Mouse (Mus musculus): ENCODE results near the gene Tubal3.

Gene Tubal3
- long read RNA-seq, experiment 1, result 0 reads
- long read RNA-seq, experiment 2, result 0 reads

- intact Hi-C loops (cut with DNase I), result no loop called here
Measured at GRCm38 (mm10) chr13:3917571-3918311, at the start of gene Tubal3, which contains the start of gene Net1. Tubal3 (plus strand) TSS chr13:3918274. Net1 (minus strand) TSS chr13:3918220.

- intact Hi-C loops (cut with DNase I), result loop anchor here (5.0 kb wide), 1 partner anchor 48 kb away; no protein-coding TSS in a partner anchor
Measured at GRCm38 (mm10) chr13:3869901-3870300, 48.2 kb upstream of the Tubal3 start.

- intact Hi-C loops (cut with DNase I), result no loop called here
Measured at GRCm38 (mm10) chr13:3872832-3873231, 45.2 kb upstream of the Tubal3 start.

- intact Hi-C loops (cut with DNase I), result no loop called here
Measured at GRCm38 (mm10) chr13:3876448-3876847, 41.6 kb upstream of the Tubal3 start.

- intact Hi-C loops (cut with DNase I), result no loop called here
Measured at GRCm38 (mm10) chr13:3877185-3877584, 40.9 kb upstream of the Tubal3 start.

- intact Hi-C loops (cut with DNase I), result no loop called here
Measured at GRCm38 (mm10) chr13:3877679-3878220, 40.3 kb upstream of the Tubal3 start.

GRCm38 (mm10) chr13:3886663-3887062 lies 31.4 kb upstream of the Tubal3 start:
- intact Hi-C loops (cut with DNase I), result no loop called here

- intact Hi-C loops (cut with DNase I), result no loop called here
Measured at GRCm38 (mm10) chr13:3889111-3889510, 29.0 kb upstream of the Tubal3 start.

- intact Hi-C loops (cut with DNase I), result loop anchor here (5.0 to 10.0 kb wide), 2 partner anchors 115 to 143 kb away; no protein-coding TSS in a partner anchor
Measured at GRCm38 (mm10) chr13:3890061-3890460, 28.0 kb upstream of the Tubal3 start.

GRCm38 (mm10) chr13:3891479-3892087 lies 26.5 kb upstream of the Tubal3 start:
- intact Hi-C loops (cut with DNase I), result loop anchor here (5.0 to 10.0 kb wide), 2 partner anchors 117 to 144 kb away; no protein-coding TSS in a partner anchor

- intact Hi-C loops (cut with DNase I), result loop anchor here (5.0 to 10.0 kb wide), 2 partner anchors 118 to 145 kb away; no protein-coding TSS in a partner anchor
Measured at GRCm38 (mm10) chr13:3892601-3893000, 25.5 kb upstream of the Tubal3 start.

- intact Hi-C loops (cut with DNase I), result loop anchor here (5.0 to 10.0 kb wide), 2 partner anchors 118 to 146 kb away; no protein-coding TSS in a partner anchor
Measured at GRCm38 (mm10) chr13:3893126-3893734, 24.8 kb upstream of the Tubal3 start.

GRCm38 (mm10) chr13:3894549-3894948 lies 23.5 kb upstream of the Tubal3 start:
- intact Hi-C loops (cut with DNase I), result loop anchor here (5.0 to 10.0 kb wide), 2 partner anchors 120 to 147 kb away; no protein-coding TSS in a partner anchor

- intact Hi-C loops (cut with DNase I), result loop anchor here (1.0 to 10.0 kb wide), 4 partner anchors 107 to 488 kb away; no protein-coding TSS in a partner anchor
Measured at GRCm38 (mm10) chr13:3895397-3895980, 22.6 kb upstream of the Tubal3 start.

- intact Hi-C loops (cut with DNase I), result loop anchor here (5.0 to 10.0 kb wide), 3 partner anchors 106 to 489 kb away; no protein-coding TSS in a partner anchor
Measured at GRCm38 (mm10) chr13:3896032-3896431, 22.0 kb upstream of the Tubal3 start.

GRCm38 (mm10) chr13:3896913-3897312 lies 21.2 kb upstream of the Tubal3 start:
- intact Hi-C loops (cut with DNase I), result loop anchor here (5.0 to 10.0 kb wide), 3 partner anchors 105 to 490 kb away; no protein-coding TSS in a partner anchor

- intact Hi-C loops (cut with DNase I), result loop anchor here (2.0 to 10.0 kb wide), 4 partner anchors 104 to 491 kb away; no protein-coding TSS in a partner anchor
Measured at GRCm38 (mm10) chr13:3898202-3898601, 19.9 kb upstream of the Tubal3 start.

GRCm38 (mm10) chr13:3899301-3899700 lies 18.8 kb upstream of the Tubal3 start:
- intact Hi-C loops (cut with DNase I), result loop anchor here (2.0 to 10.0 kb wide), 4 partner anchors 103 to 492 kb away; no protein-coding TSS in a partner anchor

GRCm38 (mm10) chr13:3907151-3907696 lies 10.8 kb upstream of the Tubal3 start:
- intact Hi-C loops (cut with DNase I), result no loop called here

- intact Hi-C loops (cut with DNase I), result no loop called here
Measured at GRCm38 (mm10) chr13:3908262-3908661, 9.8 kb upstream of the Tubal3 start.
